Mouse (Mus musculus) left cerebral cortex, adult 9 months (tissue): Measurements from ENCODE around the gene Dock10.

Experiments used
- DNase-seq, 2 experiments: peaks; one replicate each; pipeline ENCODE4 v3.0.0; 2022; ENCODE audit warnings: low spot score in 2 of 2

Gene Dock10

DNA sequence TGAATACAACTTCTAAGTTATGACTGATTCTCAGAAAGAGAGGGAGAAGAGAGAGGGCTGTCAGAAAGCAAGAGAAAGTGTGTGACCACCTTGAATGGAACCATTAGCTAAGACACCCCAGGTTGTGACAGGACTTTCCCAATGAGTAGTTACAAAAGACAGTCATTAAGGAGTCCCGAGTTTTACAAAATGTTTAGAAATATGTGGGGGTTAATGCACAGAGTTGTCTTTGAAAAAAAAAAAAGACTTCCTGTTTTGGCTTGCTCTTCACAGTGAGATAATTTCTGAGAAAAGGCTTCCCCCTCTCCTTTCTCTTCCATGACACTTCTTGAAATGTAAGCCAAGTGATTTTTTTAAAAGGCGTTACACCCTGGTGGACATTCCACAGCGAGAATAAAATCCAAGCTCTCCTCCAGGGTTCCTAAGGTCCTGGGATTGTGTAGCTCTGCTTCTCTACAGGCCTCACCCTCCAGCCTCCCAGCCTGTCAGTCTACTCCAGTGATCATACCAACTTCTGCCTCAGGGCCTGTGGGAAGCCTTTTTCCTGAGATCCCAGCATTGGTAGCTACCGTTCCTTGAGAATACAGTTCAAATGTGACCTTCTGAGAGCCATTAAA is 144.8 kb downstream of the Dock10 start:
- no peak for DNase-seq

DNA sequence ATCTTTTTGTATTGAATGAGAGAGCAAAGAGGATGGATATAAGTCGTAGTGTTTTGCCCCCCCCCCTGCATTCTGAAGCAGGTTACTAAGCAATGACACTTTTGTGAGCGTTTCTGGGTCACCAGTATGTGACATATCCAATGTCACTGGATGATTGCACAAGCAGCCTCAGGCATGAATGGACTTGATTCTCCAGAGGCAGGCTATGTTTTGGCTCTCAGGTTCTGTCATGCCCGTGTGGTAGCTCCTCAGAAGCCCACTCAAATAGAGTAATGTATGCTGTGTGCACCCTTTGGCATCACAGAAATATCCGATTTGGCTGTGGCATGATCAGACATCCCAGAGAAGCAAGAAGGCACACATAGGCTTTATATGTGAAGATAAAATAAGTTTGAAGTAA is 150.8 kb downstream of the Dock10 start:
- DNase-seq, result no peak

DNA sequence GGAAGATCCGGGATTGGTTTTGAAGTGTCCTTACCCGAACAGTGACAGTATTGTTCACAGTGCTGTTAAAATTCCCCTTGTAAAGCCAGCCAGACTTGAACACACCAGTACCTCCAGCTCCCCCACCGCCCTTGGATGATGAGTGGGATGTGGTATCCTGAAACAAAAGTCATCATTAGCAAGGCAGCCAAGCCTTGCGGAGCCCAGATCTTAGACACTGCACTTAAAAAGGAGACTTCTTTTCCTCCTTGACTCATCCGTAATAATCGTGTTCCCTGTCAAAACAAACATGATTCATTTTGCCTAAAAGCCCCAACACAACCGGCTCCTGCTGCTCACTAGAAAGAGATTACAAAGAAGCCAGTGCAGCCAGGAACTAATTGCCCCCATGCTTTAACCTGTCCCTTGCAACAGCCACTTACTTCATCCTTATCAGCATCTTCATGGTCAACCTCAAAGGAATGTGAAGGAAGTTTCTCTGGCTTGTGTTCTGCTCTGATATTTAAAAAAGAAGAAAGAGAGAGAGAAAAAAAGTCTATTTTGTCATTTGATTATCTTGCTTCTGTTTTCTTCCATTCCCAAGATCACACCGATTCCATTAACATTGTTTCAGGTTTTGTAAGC is 152.1 kb downstream of the Dock10 start:
- peak; percentile 50 to 51 for DNase-seq

DNA sequence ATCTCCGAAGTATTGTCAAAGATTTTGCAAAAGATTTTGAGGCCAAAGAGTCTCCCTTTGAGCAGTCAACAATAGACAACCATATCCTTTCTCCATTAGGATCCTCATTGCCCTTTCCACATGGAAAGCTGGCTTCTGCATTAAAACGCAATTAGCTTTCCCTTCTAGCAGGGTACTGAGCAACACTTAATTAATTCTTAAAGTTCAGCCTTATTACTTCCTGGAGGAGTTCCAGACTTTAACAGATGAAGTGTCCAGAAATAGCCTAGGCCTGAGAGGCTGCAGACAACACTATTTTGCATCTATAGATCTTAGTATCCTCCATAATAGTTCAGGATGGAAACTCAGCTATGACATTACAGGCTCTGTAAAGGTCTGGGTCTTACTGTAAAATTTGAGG is 154.0 kb downstream of the Dock10 start:
- DNase-seq, result no peak

DNA sequence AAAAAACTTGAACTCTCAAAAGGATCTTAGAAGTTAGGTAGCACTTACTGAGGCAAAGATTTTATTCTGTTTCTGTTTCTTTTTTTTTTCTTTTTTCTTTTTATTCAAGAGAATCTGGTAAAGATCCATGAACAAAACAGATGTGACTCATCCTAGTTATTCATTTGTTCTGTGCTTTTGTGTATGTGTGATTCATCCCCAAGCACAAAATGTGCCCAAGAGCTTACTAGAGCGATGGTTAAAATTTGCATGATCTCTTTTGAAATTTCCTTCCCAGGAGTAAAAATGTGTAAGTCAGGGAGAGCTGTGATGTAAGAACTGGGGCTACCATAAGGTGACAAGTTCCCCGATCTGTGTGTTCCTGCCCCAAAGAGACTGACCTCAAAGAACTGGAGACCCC is 155.2 kb downstream of the Dock10 start:
- peak in 1 of 2 experiments; percentile 28 for DNase-seq

DNA sequence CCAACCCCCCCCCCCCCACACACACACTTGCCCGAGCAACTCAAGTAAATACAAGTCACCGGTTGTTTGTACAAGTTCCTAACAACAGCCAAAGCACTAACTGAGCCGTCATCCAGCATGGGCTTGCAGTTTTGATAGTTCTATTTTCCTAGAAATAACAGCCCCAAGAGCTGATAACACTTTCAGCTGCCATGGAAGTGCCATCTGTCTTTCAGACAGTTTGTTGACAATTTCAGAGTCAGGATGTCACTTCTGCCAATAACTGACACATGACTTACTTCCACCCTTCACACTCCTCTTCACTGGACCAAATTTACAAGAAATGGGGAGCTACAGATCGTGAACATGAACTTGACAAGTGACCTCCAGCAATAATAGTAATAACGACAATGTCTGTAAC is 175.0 kb downstream of the Dock10 start:
- no peak for DNase-seq

DNA sequence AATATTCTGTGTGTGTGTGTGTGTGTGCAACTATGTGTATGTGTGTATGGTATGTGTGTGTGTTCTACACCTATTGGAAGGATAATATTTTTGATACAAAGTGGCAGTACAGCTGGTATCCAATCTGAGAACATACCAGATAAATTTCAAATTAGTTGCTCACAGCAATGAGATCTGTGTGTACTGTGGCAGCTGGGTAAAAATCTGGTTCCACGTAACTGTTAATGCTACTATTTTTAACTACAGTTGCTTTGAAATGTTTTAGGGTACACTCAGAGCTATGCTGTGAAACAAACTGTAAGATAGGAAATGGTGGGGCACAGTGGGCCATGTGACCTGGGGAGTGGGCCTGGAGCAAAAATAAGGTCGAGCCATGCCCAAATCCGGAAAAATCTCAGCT is 176.1 kb downstream of the Dock10 start:
- DNase-seq, result no peak

DNA sequence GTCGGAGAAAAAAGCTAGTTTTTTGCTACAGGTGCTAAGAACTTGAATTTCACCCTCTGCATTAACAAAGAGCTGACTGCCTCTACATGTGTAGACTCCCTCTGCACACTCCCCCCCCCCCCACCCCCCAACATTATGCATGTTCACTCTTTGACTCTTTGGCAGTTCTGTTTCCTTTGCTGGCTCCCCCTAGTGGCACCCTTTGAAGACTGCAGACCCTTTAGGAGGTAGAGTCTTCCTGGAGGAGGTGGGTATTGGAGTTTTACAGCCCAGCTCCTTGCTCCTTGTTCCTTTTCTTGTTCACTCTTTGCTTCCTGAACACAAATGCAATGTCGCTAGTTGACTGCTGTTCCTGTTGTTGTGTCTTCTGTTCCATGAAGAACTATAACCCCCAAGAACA is 181.4 kb downstream of the Dock10 start:
- no peak for DNase-seq

DNA sequence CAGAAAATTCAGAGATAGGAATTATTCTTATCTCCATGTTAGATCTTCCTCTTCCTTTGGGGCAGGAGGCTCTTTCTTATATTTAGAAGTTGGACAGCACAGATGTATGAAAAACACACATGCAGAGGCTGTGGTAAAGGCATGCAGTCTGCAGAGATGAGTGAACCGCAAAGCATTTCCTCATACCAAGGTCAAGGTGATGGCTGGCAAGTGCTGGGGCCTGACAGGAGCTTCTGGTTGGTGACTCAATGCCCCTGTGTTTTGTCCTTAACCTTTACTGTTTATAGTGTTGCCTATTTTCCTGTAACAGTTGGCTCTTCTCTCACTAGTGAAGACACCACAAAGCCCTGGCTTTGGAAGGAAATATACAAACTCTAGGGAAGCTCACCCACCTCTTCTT is 201.9 kb downstream of the Dock10 start:
- DNase-seq, result no peak

DNA sequence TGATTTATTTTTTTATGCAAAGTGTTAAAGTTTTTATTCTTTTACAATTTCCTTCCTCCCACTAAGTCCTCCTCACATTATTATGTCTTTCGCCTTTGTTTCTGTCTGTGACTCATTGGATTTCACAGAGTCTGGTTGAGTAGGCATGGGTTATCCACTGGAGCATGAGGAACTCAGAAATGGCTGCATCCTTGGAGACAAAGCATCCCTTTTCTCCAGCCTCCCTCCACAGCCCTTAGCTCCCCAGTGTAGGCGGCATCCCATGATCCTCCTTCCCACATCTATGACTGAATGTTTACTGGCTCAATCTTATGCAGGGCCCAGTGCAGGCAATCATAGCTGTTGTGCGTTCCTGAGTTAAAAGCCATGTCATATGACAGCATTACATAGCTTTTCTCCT is 216.8 kb downstream of the Dock10 start:
- peak in 1 of 2 experiments; percentile 8 for DNase-seq

DNA sequence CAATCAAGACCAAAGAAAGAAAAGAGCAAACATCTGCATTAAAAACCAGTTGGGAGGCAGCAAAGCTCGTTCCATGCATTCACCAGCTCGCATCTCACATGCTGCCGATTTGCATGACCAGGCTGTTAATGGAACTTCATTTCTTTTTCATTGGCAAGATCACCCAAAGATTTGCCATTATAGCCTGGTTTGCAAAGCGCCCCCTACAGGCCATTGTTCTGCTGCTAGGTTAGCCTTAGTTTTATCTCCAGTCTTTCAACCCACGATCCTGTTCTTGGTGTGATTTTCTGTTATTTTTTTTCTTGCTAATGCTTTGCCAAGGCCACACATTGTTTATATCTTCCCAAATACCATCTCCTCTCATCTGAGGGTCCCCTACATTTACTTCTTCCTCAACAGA is 236.1 kb downstream of the Dock10 start:
- DNase-seq, result no peak

DNA sequence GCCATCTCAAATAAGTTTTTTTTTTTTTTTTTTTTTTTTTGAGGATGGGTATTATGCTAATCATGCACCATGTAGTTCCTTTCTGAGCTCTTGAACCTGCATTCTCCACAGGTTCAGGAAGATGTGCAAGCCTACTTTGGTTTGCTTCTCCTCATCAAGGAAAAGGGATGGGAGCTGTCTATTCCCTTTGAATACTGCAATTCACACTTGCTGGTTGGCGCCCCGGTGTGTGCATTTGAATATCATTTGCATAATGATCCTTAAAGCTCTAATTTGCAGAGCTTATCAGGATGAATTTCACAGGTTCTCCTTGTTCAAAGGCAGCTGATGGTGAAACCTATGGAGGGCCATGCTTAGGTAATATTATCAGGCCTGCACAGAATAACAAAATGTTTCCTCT is 237.9 kb downstream of the Dock10 start:
- no peak for DNase-seq

DNA sequence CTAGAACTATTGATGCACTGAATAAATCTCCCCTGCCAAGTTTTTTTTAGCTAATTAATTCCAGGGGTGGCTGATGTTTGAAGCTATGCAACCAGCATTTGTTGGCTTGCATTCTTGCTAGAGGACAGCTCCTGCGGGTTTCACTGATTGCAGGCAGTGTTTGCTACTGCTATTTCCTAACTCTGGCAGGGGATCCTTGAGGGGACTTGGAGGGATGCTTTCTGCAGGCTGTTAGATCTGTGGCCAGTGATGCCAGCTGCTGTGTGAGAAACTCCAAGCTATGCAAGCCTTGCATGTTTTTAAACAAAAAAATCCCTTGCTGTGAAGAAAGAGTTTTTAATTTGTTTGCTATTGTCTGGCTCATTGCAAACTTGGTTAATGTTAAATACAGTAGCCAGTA is 238.4 kb downstream of the Dock10 start:
- no peak for DNase-seq

DNA sequence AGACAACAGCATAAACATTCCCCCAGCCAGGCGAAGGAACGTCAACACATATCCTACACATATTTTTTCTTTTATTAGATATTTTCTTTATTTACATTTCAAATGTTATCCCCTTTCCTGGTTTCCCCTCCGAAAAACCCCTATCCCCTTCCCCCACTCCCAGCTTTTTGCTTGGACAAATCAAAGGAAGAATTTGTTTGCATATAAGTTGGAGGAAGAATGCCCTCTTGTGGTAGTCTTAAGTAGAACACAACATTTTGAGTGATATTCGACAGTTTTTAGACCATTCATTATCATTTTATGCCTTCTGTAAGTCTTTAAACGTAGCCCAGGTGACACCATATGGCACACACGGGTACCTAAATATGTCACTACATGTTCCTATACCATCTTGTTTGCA is 242.5 kb downstream of the Dock10 start:
- DNase-seq, result no peak

DNA sequence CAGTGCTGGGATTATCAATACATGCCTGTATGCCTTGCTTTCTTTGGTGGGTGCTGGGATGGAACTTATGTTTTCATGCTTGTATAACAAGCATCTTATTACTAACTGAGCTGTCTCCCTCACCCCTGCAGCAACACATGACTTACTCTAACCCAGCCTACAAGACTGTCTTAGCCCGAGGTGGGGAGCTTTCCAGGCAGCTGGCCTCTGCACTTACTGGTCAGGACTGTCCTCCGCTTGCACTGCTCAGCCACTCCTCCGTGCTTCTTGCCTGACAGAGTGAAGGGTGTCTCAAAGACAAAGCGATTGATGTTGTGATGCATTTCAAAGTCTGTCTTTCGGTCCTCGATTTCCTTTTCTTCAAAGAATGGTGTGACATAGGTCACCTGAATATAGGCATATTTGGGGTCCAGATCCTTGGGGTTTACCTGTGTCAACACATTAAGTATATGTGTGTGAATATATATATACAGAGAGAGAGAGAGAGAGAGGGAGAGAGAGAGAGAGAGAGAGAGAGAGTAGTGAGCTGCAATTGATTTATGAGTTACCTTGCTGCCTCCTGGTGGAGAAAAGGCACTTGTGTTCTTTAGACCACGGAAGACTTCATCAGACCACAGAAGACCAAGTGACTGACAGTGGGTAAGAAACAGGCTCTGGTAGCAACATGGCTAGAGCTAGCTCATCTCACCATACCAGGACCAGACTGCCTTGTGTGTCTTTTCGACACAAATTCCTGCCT is 245.9 kb downstream of the Dock10 start:
- no peak for DNase-seq

DNA sequence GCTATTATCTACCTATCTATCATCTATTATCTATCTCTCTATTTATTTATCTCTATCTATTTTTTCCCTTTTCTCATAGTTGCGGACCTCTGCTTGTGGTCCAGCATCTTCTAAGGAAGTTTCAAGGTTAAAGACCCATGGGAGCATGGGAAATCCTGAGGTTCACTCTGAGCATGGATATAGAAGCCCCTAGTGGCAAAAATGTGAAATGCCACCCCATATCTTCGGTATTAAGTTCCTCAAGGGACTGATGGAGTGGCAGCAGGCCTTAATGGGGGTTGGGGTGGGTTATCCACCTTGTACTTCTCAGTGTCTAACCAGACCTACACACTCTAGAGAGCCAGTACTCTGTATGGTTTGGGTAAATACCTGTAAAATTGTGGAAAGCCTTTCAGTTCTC is 253.6 kb downstream of the Dock10 start:
- DNase-seq, result no peak

DNA sequence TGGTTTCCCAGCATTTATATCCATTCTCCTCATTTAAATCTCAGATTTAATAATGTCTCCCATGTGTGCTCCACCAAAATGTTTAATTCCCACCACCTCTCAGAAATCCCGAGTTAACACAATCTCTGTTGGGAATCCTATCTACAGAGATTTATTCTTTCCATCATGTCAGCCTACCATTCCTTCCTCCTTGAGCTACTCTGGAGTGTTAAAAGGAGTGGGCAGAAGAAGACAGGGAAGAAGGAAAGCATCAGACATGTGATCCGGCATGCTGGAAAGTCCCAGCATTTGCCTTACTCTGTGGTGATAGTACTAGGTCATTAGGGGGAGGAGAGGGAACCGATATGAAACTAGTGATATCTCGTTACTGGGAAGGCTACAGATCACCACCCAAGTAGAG is 254.2 kb downstream of the Dock10 start:
- DNase-seq, result no peak

DNA sequence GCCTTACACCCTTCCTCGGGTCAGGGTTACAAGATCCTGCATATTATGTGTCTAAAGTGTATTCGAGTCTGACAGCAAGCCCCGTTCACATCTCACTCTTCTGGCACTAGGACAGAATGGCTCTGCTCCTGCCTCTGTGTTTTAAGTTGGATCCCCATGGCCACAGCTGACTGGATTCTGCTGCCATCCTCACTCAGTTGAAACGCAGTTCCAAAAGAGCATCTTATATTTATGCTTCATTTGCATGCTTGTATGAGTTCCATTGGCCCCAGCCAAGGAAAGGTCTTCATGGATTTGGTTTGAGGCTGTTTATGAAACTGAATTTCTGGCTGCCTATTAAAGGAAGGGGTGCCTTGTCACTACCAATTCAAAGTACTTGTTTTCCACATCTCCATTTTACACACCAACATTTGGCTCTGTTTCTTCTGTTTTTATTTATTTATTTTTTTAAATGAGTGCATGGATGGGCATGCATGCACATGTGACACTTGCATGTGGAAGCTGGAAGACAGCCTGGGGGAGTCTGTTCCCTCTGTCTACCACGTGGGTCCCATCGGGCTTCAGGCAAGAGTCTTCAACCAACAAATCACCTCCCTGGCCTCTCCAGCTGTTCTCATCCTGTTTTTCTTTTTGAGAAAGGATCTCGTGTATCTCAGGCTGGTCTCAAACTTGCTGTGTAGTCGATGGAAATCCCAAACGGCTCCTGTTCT is 255.7 kb downstream of the Dock10 start:
- DNase-seq, result no peak

DNA sequence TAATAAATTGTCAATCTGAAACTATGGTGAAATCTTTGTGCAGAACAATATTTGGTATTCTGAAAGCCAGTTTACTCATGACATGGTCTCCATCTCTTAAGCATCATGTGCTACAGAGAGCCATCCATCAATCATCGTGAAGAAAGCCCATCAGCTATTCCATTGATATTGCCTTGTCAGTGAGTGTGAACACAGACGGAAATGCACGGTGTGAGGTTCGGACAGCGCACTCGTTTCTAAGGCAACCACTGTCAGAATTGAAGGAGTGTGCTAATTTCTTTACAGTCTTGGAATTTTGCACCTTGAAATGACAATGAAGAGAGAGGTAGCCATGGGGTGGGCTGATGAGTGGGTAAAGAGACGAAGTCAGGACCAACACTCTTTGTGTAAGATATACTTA is 259.1 kb downstream of the Dock10 start:
- no peak for DNase-seq

DNA sequence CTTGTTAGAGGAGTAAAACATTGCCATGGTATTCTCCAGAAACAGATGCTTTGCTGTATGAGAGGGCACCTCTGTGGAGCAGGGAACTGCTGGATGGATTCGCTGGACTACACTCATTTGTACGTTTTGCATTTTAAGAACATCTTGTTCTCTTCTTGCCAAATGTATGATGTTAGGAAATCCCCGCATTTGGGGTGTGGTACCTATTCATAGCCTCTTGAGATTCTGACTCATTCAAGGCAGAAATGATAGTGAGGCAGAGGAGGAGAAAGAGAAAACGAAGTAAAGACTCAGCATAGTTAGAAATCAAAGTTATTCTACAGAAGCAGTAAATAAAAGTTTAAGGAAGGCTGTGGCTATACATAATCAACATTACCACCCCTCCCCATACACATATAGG is 262.0 kb downstream of the Dock10 start:
- DNase-seq, result no peak

DNA sequence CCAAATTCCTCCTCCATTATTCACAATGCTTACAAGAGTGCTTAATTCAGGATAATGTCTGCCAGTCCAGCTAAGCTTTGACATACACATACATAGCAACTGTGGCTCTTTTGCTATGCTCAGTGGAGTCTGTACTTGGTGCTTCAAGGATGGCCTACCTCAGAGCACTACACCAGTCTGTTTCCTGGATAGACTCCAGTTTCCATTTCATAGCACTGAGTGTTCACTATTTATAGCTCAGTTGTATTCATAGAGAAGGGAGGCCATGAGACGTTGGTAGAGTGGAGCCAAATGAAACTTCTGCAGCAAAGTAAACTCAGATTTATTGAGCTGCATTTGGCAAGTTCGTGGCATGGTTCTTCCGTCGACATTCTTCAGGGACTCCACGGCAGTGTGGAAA is 274.9 kb downstream of the Dock10 start:
- no peak for DNase-seq

DNA sequence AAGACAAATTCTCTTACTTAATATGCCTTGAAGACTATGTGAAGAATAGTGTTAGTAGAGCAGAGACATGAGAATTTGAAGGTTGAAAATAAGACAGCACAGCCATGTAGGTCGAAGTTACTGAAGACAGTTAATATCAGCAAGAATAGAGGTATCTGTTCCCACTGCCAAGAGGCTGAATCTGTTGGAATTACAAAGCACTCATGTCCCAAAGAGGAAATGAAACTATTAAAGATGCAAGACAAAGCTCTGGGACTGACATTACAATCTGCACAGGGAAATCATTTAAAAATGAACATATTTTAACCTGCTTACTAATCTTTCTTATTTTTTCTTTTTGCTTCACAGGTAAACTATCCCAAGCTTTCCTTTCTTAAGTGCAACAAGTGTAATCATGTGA is 283.4 kb downstream of the Dock10 start:
- DNase-seq, result no peak

DNA sequence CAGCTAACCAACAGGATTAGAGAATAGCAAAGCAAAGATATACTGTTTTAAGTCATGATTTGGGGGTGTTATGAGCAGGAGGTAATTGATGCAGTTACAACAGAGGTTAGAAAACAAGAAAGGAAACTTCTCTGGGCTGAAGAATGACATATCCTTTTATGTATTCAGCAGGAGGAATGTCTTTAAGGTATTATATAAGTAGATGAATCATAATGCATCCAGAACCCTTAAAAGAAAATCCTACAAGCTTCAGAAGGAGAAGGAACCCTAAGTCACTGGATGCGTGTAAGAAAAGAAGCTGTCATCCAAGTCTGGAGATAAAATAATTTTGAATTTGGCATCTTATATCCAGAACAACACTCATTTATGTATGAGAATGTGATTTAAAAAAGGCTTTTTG is 285.9 kb downstream of the Dock10 start:
- DNase-seq, result no peak
